Comparison of ENCODE assay signal across 8 mouse cellular contexts in the genomic region with DNA sequence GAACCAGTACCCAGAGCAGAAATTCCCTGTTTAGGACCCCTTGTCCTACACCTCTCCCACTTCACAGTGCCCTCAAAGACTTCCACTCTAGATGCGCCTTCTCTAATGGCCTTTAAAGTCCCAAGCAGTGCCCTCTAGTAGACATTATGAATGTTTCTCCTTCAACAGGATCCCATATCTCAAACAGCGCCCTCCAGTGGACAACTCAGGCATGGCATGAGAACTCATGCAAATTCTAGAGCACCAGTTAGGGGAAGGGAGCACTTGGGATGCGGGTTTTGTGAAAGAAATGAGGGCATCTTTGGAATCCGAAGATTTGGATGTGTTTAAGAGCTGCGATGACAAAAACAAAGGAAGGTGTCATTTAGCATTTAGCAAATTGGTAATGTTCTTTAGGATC. TPM values are rescaled to one million over a fixed set of nuclear protein-coding genes. Genes with fewer than 3 reads are reported as not detected.
DNase-seq lines count a peak whose midpoint lies in the region; ATAC-seq and TF ChIP-seq lines count a peak whose summit lies in the region.

No protein-coding gene starts in this region.

- H3K36me3 ChIP-seq in neural tube, embryonic 11.5 days (ENCODE audit: control insufficient read depth, insufficient read depth, low read length), result no peaks in the 10 kb centered on the region

- ATAC-seq in neural tube, embryonic 11.5 days (ENCODE audit: insufficient read depth, low FRiP score, low TSS enrichment), result no peak
- 0 out of 2 replicates have a peak, but pooled peaks have one; percentile 16 for ATAC-seq in neutrophil, adult 5-6 weeks (ENCODE audit: extremely low read depth, insufficient number of reproducible peaks, low FRiP score, poor library complexity, severe bottlenecking)
- ATAC-seq in activated CD4-positive, CD25-positive, alpha-beta regulatory T cell, adult 4 months, result no peak

- H3K9ac ChIP-seq in neural tube, embryonic 11.5 days (ENCODE audit: low read length), result no peak overlapping the region

- peak; percentile 45; the same call in 1 of the 2 replicates for TF ChIP-seq CTCF in cerebellum, adult 2 months (IDR thresholded peaks at IDR 0.05; ENCODE audit: borderline replicate concordance, insufficient read depth, low read depth, low read length)

- 59% methylated on average over 5 of the region's 5 CpGs for WGBS in neural tube, embryonic 11.5 days
- 59% methylated on average over 5 of the region's 5 CpGs for WGBS in cerebellum, adult 2 months

- H3K4me1 ChIP-seq in neural tube, embryonic 11.5 days (ENCODE audit: control insufficient read depth, insufficient read depth, low read length), result peaks cover 14% of the 10 kb centered on the region
- peaks cover 7% of the 10 kb centered on the region; the same call in 1 of the 2 replicates for H3K4me1 ChIP-seq in cerebellum, adult 2 months (ENCODE audit: control insufficient read depth, insufficient read depth, low read length)

- H3K4me3 ChIP-seq in neural tube, embryonic 11.5 days (ENCODE audit: low read depth, low read length), result no peak overlapping the region
- H3K4me3 ChIP-seq in cerebellum, adult 2 months (replicated peaks; ENCODE audit: insufficient read depth, low read depth, low read length), result no peak overlapping the region

- peak; percentile 75 for DNase-seq in gastrocnemius, postnatal 10 days
- DNase-seq in gastrocnemius, adult 18-20 months (ENCODE audit: low spot score), result no peak
- DNase-seq in neural tube, embryonic 11.5 days (ENCODE audit: low spot score), result peak; percentile 31
- no peak for DNase-seq in neural tube, embryonic 10.5 days (ENCODE audit: extremely low spot score, low spot score)
- DNase-seq in cerebellum, adult 2 months, result peak in 1 of 2 experiments; percentile 51
- DNase-seq in layer of hippocampus, adult 8-10 months (ENCODE audit: low spot score in 2 of 2), result no peak

- TF ChIP-seq POLR2A in cerebellum, adult 2 months (IDR thresholded peaks at IDR 0.05; ENCODE audit: borderline replicate concordance, insufficient read depth, low read length), result no peak

- H3K4me2 ChIP-seq in neural tube, embryonic 11.5 days (ENCODE audit: low read depth), result no peak overlapping the region

- H3K27ac ChIP-seq in neural tube, embryonic 11.5 days (ENCODE audit: low read depth, low read length), result no peak overlapping the region
- no peak overlapping the region for H3K27ac ChIP-seq in cerebellum, adult 2 months (ENCODE audit: insufficient read depth, low read length)

- no peaks in the 10 kb centered on the region for H3K9me3 ChIP-seq in neural tube, embryonic 11.5 days (ENCODE audit: control insufficient read depth, low read length)

- peaks cover 27% of the 10 kb centered on the region for H3K27me3 ChIP-seq in neural tube, embryonic 11.5 days (ENCODE audit: control insufficient read depth, insufficient read depth, low read length)
- no peaks in the 10 kb centered on the region for H3K27me3 ChIP-seq in cerebellum, adult 2 months (ENCODE audit: control insufficient read depth, insufficient read depth, low read length)

RNA-seq across cellular contexts. Expression of a gene that starts 2.3 kb away (rescaled TPM):
- total RNA-seq in gastrocnemius, postnatal 10 days (2021), result 10 to 100 TPM; 62.4 to 68.2 TPM
- total RNA-seq in gastrocnemius, adult 18-20 months (2021), result 10 to 100 TPM; 25.0 to 27.7 TPM
- 14.5 and 14.7 TPM in 2 replicates for polyA plus RNA-seq in neural tube, embryonic 11.5 days (2014; fragmentation: Nextera tagmentation; extraction: Ambion mirVana)
- polyA plus RNA-seq in cerebellum, adult 2 months (2012; rRNA removed), result 155 and 165 TPM in 2 replicates
- 0.25 and 0.47 TPM in 2 replicates for total RNA-seq in neutrophil, adult 5-6 weeks (2017)
- polyA plus RNA-seq in activated CD4-positive, CD25-positive, alpha-beta regulatory T cell, adult 4 months (2017; shearing (Covaris generic)), result not detected
- 10 to 100 TPM; 61.0 to 73.5 (median 63.6) TPM for total RNA-seq in layer of hippocampus, adult 8-10 months (2022)

RNA-seq across cellular contexts. Expression of a gene that starts 9.4 kb away (rescaled TPM):
- 10 to 100 TPM; 37.2 to 43.6 TPM for total RNA-seq in gastrocnemius, postnatal 10 days (2021)
- 10 to 100 TPM; 19.1 to 20.8 TPM for total RNA-seq in gastrocnemius, adult 18-20 months (2021)
- polyA plus RNA-seq in neural tube, embryonic 11.5 days (2014; fragmentation: Nextera tagmentation; extraction: Ambion mirVana), result 9.3 and 10.9 TPM in 2 replicates
- 27.9 and 28.2 TPM in 2 replicates for polyA plus RNA-seq in cerebellum, adult 2 months (2012; rRNA removed)
- 3.8 and 4.2 TPM in 2 replicates for total RNA-seq in neutrophil, adult 5-6 weeks (2017)
- polyA plus RNA-seq in activated CD4-positive, CD25-positive, alpha-beta regulatory T cell, adult 4 months (2017; shearing (Covaris generic)), result 1 to 10 TPM in 1 of 2 experiments, not detected in 1; 1.7 TPM
- 10 to 100 TPM in 3 of 4 experiments, 1 to 10 TPM in 1; 7.4 to 14.7 (median 12.7) TPM for total RNA-seq in layer of hippocampus, adult 8-10 months (2022)

RNA-seq across cellular contexts. Expression of a gene that starts 22.4 kb away (rescaled TPM):
- total RNA-seq in gastrocnemius, postnatal 10 days (2021), result 10 to 100 TPM; 58.1 to 93.2 TPM
- total RNA-seq in gastrocnemius, adult 18-20 months (2021), result 10 to 100 TPM; 29.6 to 40.8 TPM
- 151 and 166 TPM in 2 replicates for polyA plus RNA-seq in neural tube, embryonic 11.5 days (2014; fragmentation: Nextera tagmentation; extraction: Ambion mirVana)
- 208 and 224 TPM in 2 replicates for polyA plus RNA-seq in cerebellum, adult 2 months (2012; rRNA removed)
- total RNA-seq in neutrophil, adult 5-6 weeks (2017), result 326 and 333 TPM in 2 replicates
- 10 to 100 TPM; 65.0 to 75.8 TPM for polyA plus RNA-seq in activated CD4-positive, CD25-positive, alpha-beta regulatory T cell, adult 4 months (2017; shearing (Covaris generic))
- 100 to 1,000 TPM; 220 to 278 (median 242) TPM for total RNA-seq in layer of hippocampus, adult 8-10 months (2022)

RNA-seq across cellular contexts. Expression of a gene that starts 29.2 kb away (rescaled TPM):
- total RNA-seq in gastrocnemius, postnatal 10 days (2021), result 10 to 100 TPM; 13.1 to 17.3 TPM
- 1 to 10 TPM; 2.2 to 4.4 TPM for total RNA-seq in gastrocnemius, adult 18-20 months (2021)
- 38.1 and 40.3 TPM in 2 replicates for polyA plus RNA-seq in neural tube, embryonic 11.5 days (2014; fragmentation: Nextera tagmentation; extraction: Ambion mirVana)
- 10.3 and 11.0 TPM in 2 replicates for polyA plus RNA-seq in cerebellum, adult 2 months (2012; rRNA removed)
- total RNA-seq in neutrophil, adult 5-6 weeks (2017), result 5.5 and 7.1 TPM in 2 replicates
- polyA plus RNA-seq in activated CD4-positive, CD25-positive, alpha-beta regulatory T cell, adult 4 months (2017; shearing (Covaris generic)), result 1 to 10 TPM; 1.3 to 1.5 TPM
- total RNA-seq in layer of hippocampus, adult 8-10 months (2022), result 1 to 10 TPM; 6.1 to 8.0 (median 6.7) TPM

RNA-seq across cellular contexts. Expression of a gene that starts 48.4 kb away (rescaled TPM):
- 1 to 10 TPM; 4.2 to 7.4 TPM for total RNA-seq in gastrocnemius, postnatal 10 days (2021)
- total RNA-seq in gastrocnemius, adult 18-20 months (2021), result 1 to 10 TPM; 2.0 to 2.2 TPM
- polyA plus RNA-seq in neural tube, embryonic 11.5 days (2014; fragmentation: Nextera tagmentation; extraction: Ambion mirVana), result 7.9 and 9.0 TPM in 2 replicates
- polyA plus RNA-seq in cerebellum, adult 2 months (2012; rRNA removed), result 31.0 and 31.6 TPM in 2 replicates
- total RNA-seq in neutrophil, adult 5-6 weeks (2017), result 38.5 and 44.8 TPM in 2 replicates
- 10 to 100 TPM in 1 of 2 experiments, 1 to 10 TPM in 1; 7.8 to 10.1 TPM for polyA plus RNA-seq in activated CD4-positive, CD25-positive, alpha-beta regulatory T cell, adult 4 months (2017; shearing (Covaris generic))
- 10 to 100 TPM; 25.6 to 37.8 (median 32.0) TPM for total RNA-seq in layer of hippocampus, adult 8-10 months (2022)

Comparison
In these comparisons a context has a peak if more than half of its experiments do, and no peak if none do; other contexts are left out.
1. DNase-seq: peak in gastrocnemius, postnatal 10 days (single experiment) and neural tube, embryonic 11.5 days (single experiment); none in gastrocnemius, adult 18-20 months (single experiment), neural tube, embryonic 10.5 days (single experiment) and layer of hippocampus, adult 8-10 months (0 of 2).
2. RNA of a gene that starts 2.3 kb away (total RNA-seq): 62.4 to 68.2 TPM in gastrocnemius, postnatal 10 days, 61.0 to 73.5 TPM in layer of hippocampus, adult 8-10 months and 25.0 to 27.7 TPM in gastrocnemius, adult 18-20 months; 0.25 to 0.47 TPM in neutrophil, adult 5-6 weeks; every median in the first group is over 10 times any median in the second.